Mouse (Mus musculus): ENCODE measurements around the gene Psmb7.

- TF ChIP-seq CTCF (IDR thresholded peaks at IDR 0.05; ENCODE audit: low read depth) (no peak), EP300 (optimal IDR thresholded peaks at IDR 0.05) (no peak)
These were observed 30.3 kb downstream of the Psmb7 start for GRCm38 (mm10) chr2:38613576-38613975.
